Mouse (Mus musculus) cerebellum, adult 2 months (tissue): ENCODE measurements at regions not wholly inside any gene's neighbourhood (a gene's known extent, or its start where the extent isn't known, plus 50 kb on each side); places are given as distances from the start of the nearest gene placed in this dataset.

Experiments used
- CTCF ChIP-seq: fragments of 200-500 bp; IDR thresholded peaks from 2 replicates; pipeline ENCODE4 v1.5.1; 2011; ENCODE audit warnings: low read depth, mild to moderate bottlenecking, control low read depth, low read length, moderate library complexity, borderline replicate concordance; ENCODE audit not compliant: insufficient read depth
- POLR2A ChIP-seq: fragments of 200-500 bp; IDR thresholded peaks from 2 replicates; pipeline ENCODE4 v1.6.1; 2011; ENCODE audit warnings: low read length, control low read depth, borderline replicate concordance; ENCODE audit not compliant: insufficient read depth

- TF ChIP-seq CTCF (no peak), POLR2A (no peak)
Measured at GRCm38 (mm10) chr16:50690818-50691217, 99.9 kb upstream of the Ccdc54 start.
